Mouse (Mus musculus): Measurements from ENCODE around the gene Amh.

- TF ChIP-seq POLR2A (IDR thresholded peaks at IDR 0.05; ENCODE audit: insufficient read depth, low read depth, low read length) (no peak), CTCF (IDR thresholded peaks at IDR 0.05; ENCODE audit: insufficient read depth, low read depth, low read length) (no peak)
Measured at GRCm38 (mm10) chr10:80808985-80809632, 4.1 kb downstream of the Amh start.

All from olfactory bulb, adult 2 months (tissue).